Mouse (Mus musculus) subcutaneous adipose tissue, adult 2 months (tissue): ENCODE measurements around the gene Sez6. TPM values are rescaled to one million over a fixed set of nuclear protein-coding genes. Genes with fewer than 3 reads are reported as not detected.

Experiments
- polyA plus RNA-seq: library from polyadenylated mRNA; depleted of rRNA; stranded (reverse); fragments of >200 nt; gene quantifications from 2 replicates; pipeline ENCODE4 v1.2.3, GENCODE M21; 2012; ENCODE audit warnings: low replicate concordance; rRNA removed

Gene Sez6
- polyA plus RNA-seq, result 1.3 and 6.0 TPM in 2 replicates

GRCm38 (mm10) chr11:77930751-77931540, at the start of gene Sez6:
Gene Sez6 (plus strand): TSS chr11:77930800.

GRCm38 (mm10) chr11:77893787-77894718, 36.5 kb upstream of the Sez6 start, which contains the start of gene Pipox:
Gene Pipox (minus strand): TSS chr11:77894096.

GRCm38 (mm10) chr11:77982441-77982905, 51.9 kb downstream of the Sez6 start, which contains the start of gene Phf12:
Gene Phf12 (plus strand): TSS chr11:77982754.

Other genes starting within 250 kb of the Sez6 start
- gene Nufip2, start 244.6 kb upstream of the Sez6 start, polyA plus RNA-seq, result 11.6 and 14.3 TPM in 2 replicates
- gene Cryba1, start 205.5 kb upstream of the Sez6 start, polyA plus RNA-seq, result not detected in 2 replicates
- 24.1 and 24.5 TPM in 2 replicates for gene Myo18a, start 167.6 kb upstream of the Sez6 start, polyA plus RNA-seq
- gene Gm10277, start 143.1 kb upstream of the Sez6 start, polyA plus RNA-seq, result not detected in 2 replicates
- 0.23 and 0.67 TPM in 2 replicates for gene Pipox, start 36.7 kb upstream of the Sez6 start, polyA plus RNA-seq
- gene Phf12, start 52.0 kb downstream of the Sez6 start, polyA plus RNA-seq, result 33.8 and 65.1 TPM in 2 replicates
- gene Dhrs13, start 101.5 kb downstream of the Sez6 start, polyA plus RNA-seq, result 2.3 and 8.7 TPM in 2 replicates
- 136 and 176 TPM in 2 replicates for gene Flot2, start 107.1 kb downstream of the Sez6 start, polyA plus RNA-seq
- gene Eral1, start 149.6 kb downstream of the Sez6 start, polyA plus RNA-seq, result 42.7 and 44.1 TPM in 2 replicates
- 13.2 and 18.0 TPM in 2 replicates for gene Fam222b, start 163.9 kb downstream of the Sez6 start, polyA plus RNA-seq
- 32.7 and 61.9 TPM in 2 replicates for gene Traf4, start 234.8 kb downstream of the Sez6 start, polyA plus RNA-seq
- gene Nek8, start 245.9 kb downstream of the Sez6 start, polyA plus RNA-seq, result 16.3 and 23.8 TPM in 2 replicates
- gene Tlcd1, start 245.9 kb downstream of the Sez6 start, polyA plus RNA-seq, result 81.1 and 154 TPM in 2 replicates